Mouse (Mus musculus) hindbrain, embryonic 15.5 days (tissue): ENCODE results near the gene Tns4. TPM values are rescaled to one million over a fixed set of nuclear protein-coding genes. Genes with fewer than 3 reads are reported as not detected.

ENCODE experiments used
- ATAC-seq: fragments of 200-750 bp; cut with Nextera tagmentation; 2 replicates; pipeline ENCODE4 v1.8.0; 2017; ENCODE audit warnings: low read depth, moderate number of reproducible peaks, moderate TSS enrichment; ENCODE audit not compliant: low FRiP score
- H3K27ac ChIP-seq: fragments of 300-500 bp; sonication (generic); replicated peaks from 2 replicates; pipeline ENCODE4 v1.5.1; 2015; ENCODE audit warnings: mild to moderate bottlenecking, inconsistent platforms
- H3K27me3 ChIP-seq: fragments of 300-500 bp; sonication (generic); 2 replicates; pipeline ENCODE4 v1.6.1; 2015; ENCODE audit warnings: control low read depth, inconsistent platforms
- H3K36me3 ChIP-seq: fragments of 300-500 bp; sonication (generic); 2 replicates; pipeline ENCODE4 v1.6.1; 2015; ENCODE audit warnings: control low read depth, inconsistent platforms
- H3K4me1 ChIP-seq: fragments of 300-500 bp; sonication (generic); replicated peaks from 2 replicates; pipeline ENCODE4 v1.6.1; 2015; ENCODE audit warnings: control low read depth, inconsistent platforms
- H3K4me2 ChIP-seq: fragments of 300-500 bp; sonication (generic); 2 replicates; pipeline ENCODE4 v1.6.1; 2015; ENCODE audit warnings: moderate library complexity, mild to moderate bottlenecking, inconsistent platforms
- H3K4me3 ChIP-seq: fragments of 300-500 bp; sonication (generic); 2 replicates; pipeline ENCODE4 v1.5.1; 2015; ENCODE audit warnings: mild to moderate bottlenecking, inconsistent platforms
- H3K9ac ChIP-seq: fragments of 300-500 bp; sonication (generic); 2 replicates; pipeline ENCODE4 v1.6.1; 2015; ENCODE audit warnings: inconsistent platforms
- H3K9me3 ChIP-seq: fragments of 300-500 bp; sonication (generic); 2 replicates; pipeline ENCODE4 v1.6.1; 2016; ENCODE audit warnings: control low read depth, inconsistent platforms
- WGBS: fragments of 180-500 bp; shearing (Covaris S2); methylation state at CpG from one replicate; pipeline ENCODE4 v1.1.7; 2015; 5-methylcytosine and 5-hydroxymethylcytosine counted together
- polyA plus RNA-seq: library from polyadenylated mRNA; unstranded; fragments of >200 nt; fragmentation: Nextera tagmentation; extraction: Ambion mirVana; gene quantifications from 2 replicates; pipeline ENCODE4 v1.2.1, GENCODE M21; 2015

Gene Tns4
- polyA plus RNA-seq, 1 experiment from 2014 or later: 0.08 TPM

DNA sequence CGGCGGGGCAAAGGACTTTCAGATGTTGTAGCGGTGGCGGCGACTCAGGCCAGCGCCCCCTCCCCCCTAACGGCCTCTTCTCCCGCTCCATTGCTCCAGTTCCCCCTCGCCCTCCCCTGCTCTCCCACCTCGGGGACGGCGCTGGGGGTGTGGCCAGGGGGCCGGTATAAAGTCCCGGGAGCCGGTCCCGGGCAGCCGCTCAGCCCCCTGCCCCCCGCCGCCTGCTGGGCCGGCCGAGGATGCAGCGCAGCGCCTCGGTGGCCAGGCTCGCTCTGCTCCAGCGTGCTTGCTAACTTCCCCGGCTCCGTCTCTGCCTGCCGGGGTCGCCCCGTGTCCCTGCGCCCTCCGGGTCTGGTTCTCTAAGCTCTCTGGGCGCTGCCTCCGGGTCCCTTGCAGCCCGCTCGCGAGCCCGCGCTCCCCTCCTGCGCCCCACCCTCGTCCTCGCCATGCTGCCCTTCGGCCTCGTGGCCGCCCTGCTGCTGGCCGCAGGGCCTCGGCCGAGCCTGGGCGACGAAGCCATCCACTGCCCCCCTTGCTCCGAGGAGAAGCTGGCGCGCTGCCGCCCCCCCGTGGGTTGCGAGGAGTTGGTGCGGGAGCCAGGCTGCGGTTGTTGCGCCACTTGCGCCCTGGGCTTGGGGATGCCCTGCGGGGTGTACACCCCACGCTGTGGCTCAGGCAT, 47.9 kb downstream of the Tns4 start, which contains the start of gene Igfbp4:
Gene Igfbp4 (plus strand): TSS at position 194 of the 679 bp plus-strand sequence.
- no peaks in the 10 kb centered on the region for H3K9me3 ChIP-seq
- H3K9ac ChIP-seq: peak within 1 kb of the TSS; percentile 71
- H3K27me3 ChIP-seq: no peaks in the 10 kb centered on the region
- H3K4me2 ChIP-seq: peak within 1 kb of the TSS; percentile 94
- H3K4me3 ChIP-seq: peak within 1 kb of the TSS; percentile 61
- H3K27ac ChIP-seq: peak within 1 kb of the TSS; percentile 77
- under 1% methylated on average over 52 of the region's 63 CpGs for WGBS
- no peaks in the 10 kb centered on the region for H3K36me3 ChIP-seq
- peaks cover 29% of the 10 kb centered on the region for H3K4me1 ChIP-seq
- peak; percentile 66 for ATAC-seq

DNA sequence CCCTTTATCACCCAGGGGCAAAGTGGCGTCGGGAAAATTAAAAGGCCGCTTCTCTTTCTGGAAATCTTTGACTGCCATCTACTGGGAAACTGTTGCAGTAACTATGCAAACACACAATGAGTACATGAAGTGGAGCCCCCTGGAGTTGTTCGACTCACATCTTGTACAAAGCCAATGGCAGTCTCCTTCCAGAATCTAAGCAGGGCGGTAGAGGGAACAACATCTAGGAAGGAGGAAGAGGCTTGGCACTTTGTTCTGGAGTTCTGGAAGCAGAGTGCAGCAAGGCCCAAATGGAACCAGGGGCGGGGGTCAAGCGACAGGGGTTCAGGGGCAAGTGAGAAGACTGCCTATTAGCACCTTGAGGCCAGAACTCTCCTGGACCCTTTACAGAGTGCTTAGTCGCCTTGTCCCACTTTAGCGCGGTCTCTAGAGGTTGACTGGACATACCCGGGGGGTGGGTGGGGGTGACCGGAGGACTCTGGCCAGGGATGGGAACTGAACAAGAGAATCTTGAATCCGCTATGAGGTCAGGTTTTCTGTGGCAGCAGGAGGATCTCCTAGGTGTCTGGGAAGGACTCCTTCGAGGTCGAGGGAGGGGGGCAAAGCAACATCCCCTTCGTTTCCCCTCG, 48.6 kb downstream of the Tns4 start:
- H3K4me3 ChIP-seq: peak overlapping the region; percentile 61
- H3K27ac ChIP-seq: peak overlapping the region; percentile 77
- peak; percentile 9; the same call in 1 of the 2 replicates for ATAC-seq
- 2% methylated on average over 17 of the region's 17 CpGs for WGBS
- peak overlapping the region; percentile 71 for H3K9ac ChIP-seq
- H3K36me3 ChIP-seq: no peaks in the 10 kb centered on the region
- H3K27me3 ChIP-seq: no peaks in the 10 kb centered on the region
- no peaks in the 10 kb centered on the region for H3K9me3 ChIP-seq
- peaks cover 25% of the 10 kb centered on the region for H3K4me1 ChIP-seq
- peak overlapping the region; percentile 94 for H3K4me2 ChIP-seq

DNA sequence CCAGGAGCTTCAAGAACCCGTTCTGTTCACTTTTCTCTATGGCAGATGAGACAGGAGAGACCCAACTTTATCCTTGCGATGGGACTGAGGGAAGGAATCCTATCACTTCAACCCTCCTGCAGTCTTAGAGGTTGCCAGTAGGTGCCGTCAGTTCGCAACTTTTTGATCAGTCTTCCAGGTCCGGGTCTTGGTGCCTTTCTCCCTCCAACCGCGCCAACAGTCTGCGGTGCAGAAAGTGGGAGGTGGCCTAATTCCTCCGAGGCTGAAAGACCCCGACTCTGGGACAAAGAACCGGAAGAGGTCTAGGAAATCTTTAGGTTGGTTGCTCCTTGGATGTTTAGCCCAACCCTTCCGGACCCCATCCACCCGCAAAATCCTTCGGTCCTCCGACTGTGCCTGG, 49.3 kb downstream of the Tns4 start:
- Histone ChIP-seq H3K27me3 (no peaks in the 10 kb centered on the region), H3K9ac (peak overlapping the region; percentile 71), H3K4me3 (peak overlapping the region; percentile 61), H3K9me3 (no peaks in the 10 kb centered on the region), H3K4me2 (peak overlapping the region; percentile 94), H3K27ac (peak overlapping the region; percentile 77), H3K36me3 (no peaks in the 10 kb centered on the region), H3K4me1 (peaks cover 25% of the 10 kb centered on the region)
- peak; percentile 86 for ATAC-seq
- under 1% methylated on average over 15 of the region's 15 CpGs for WGBS

DNA sequence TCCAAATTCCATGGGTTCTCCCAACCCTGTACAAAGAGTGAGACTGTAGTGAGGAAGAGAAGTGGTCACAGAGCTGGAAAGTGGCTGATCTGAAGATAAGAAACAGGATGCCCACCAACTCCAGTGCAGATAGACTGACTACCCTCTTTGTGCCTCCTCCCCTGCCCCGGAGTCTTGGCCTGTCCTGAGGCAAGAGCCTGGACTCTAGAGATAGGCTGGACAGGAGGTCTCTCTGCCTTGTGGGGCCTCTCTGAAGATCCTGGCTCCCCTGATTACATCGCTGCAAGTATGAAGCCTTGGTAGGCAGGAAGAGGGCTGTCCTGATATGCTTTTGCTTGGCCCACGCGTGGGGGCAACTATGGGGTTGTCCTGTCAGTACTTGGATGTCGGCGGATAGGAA, 52.9 kb downstream of the Tns4 start:
- Histone ChIP-seq H3K27ac (no peak overlapping the region), H3K9me3 (no peaks in the 10 kb centered on the region), H3K4me3 (no peak overlapping the region), H3K4me1 (peaks cover 13% of the 10 kb centered on the region), H3K36me3 (no peaks in the 10 kb centered on the region), H3K9ac (no peak overlapping the region), H3K4me2 (no peak overlapping the region), H3K27me3 (no peaks in the 10 kb centered on the region)
- ATAC-seq: no peak
- 89% methylated on average over 6 of the region's 6 CpGs for WGBS

DNA sequence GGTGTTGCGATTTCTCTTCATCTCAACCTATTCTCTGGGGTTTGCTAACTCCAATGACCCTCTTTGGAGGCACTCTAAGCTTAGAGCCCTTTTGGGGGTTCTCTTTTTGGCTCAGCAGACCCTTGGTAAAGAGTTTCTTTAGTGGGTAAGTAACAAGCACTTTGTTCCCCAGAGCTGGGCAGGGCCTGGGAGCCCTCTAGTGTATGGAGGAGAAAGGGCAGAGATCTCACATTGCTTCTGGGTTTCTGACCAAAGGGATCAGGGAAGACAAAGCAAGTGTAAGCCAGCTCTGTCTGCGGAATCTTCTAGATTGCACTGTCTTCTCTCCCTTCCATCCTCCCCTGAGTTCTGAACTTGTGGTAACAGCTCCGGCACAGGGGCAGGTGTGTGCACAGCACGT, 53.8 kb downstream of the Tns4 start:
- H3K4me2 ChIP-seq: no peak overlapping the region
- H3K9ac ChIP-seq: no peak overlapping the region
- no peak overlapping the region for H3K27ac ChIP-seq
- H3K4me3 ChIP-seq: no peak overlapping the region
- H3K36me3 ChIP-seq: no peaks in the 10 kb centered on the region
- no peaks in the 10 kb centered on the region for H3K27me3 ChIP-seq
- WGBS: 70% methylated on average over 4 of the region's 4 CpGs
- H3K4me1 ChIP-seq: peaks cover 5% of the 10 kb centered on the region
- no peak for ATAC-seq
- H3K9me3 ChIP-seq: no peaks in the 10 kb centered on the region

DNA sequence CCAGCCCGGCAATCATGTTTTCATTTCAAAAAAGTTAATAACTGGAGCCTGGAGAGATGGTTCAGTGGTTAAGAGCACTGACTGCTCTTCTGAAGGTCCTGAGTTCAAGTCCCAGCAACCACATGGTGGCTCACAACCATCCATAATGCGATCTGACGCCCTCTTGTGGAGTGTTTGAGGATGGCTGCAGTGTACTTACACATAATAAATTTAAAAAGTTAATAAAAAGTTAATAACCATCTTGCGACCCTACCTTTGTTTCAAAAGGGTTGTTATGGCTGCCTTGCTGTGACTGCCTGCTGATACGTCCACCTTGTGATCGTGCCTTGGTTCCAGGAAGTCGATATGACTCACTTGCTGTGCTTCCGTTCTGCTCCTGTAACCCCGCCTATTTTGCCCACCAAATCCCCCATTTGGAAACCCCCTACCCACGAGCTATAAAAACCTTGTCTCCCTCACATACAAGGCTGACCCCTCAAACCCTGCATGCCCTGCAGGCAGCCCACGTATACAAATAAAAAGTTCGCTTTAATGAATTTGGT, 62.1 kb downstream of the Tns4 start:
- Histone ChIP-seq H3K27ac (no peak overlapping the region), H3K4me2 (no peak overlapping the region), H3K27me3 (no peaks in the 10 kb centered on the region), H3K9me3 (no peaks in the 10 kb centered on the region), H3K4me3 (no peak overlapping the region), H3K4me1 (peaks cover 15% of the 10 kb centered on the region), H3K9ac (no peak overlapping the region), H3K36me3 (no peaks in the 10 kb centered on the region)
- WGBS: 84% methylated on average over 12 of the region's 12 CpGs
- ATAC-seq: no peak

DNA sequence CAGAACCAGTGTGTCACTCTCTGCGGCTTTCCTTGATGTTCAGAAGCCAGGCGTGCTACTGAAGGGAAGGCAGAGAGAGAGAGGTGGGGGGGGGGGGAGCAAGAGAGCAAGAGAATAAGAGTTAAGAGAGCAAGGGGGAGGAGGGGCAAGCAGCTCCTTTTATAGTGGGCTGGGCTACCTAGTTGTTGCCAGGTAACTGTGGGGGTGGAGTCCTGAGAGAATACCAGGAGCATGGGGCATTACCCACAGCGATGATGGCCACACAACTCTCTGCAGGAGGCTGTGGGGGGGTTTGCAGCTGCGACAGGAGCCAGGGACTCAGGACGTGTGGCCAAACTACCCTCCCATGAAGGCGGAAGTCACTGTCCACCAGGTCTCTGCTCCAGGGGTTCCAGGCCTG, 63.2 kb downstream of the Tns4 start:
- Histone ChIP-seq H3K4me3 (no peak overlapping the region), H3K9me3 (no peaks in the 10 kb centered on the region), H3K9ac (no peak overlapping the region), H3K4me2 (no peak overlapping the region), H3K4me1 (peaks cover 15% of the 10 kb centered on the region), H3K27ac (no peak overlapping the region), H3K36me3 (no peaks in the 10 kb centered on the region), H3K27me3 (no peaks in the 10 kb centered on the region)
- WGBS: 80% methylated on average over 6 of the region's 6 CpGs
- no peak for ATAC-seq

DNA sequence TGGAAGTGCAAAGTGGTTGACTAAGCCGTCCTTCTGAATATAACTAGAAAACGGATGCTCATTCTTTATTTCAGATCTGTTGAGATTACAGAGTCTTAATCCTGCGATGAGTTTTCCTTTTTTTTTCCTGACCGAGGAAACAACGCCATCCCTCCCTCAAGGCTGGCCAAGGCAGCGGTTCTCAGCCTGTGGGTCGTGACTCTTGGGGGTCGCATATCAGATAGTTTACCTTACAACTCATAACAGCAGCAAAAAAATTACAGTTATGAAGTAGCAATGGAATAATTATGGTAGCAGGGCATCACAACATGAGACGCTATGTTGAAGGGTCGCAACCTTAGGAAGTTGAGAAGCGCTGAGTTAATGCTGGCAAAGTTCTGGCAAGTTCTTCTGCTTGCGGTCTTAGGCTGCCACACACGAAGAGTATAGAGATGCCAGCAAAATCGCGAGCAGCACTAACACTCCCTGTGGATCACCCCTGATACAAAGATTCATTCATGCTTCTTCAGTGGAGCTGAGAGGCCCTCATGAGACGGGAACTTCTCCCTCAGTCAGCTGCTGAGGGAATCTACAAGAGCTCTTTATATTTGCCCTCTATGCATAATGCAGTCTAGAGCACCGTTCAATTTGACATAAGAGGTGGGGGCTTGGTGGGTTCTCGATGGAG, 64.5 kb downstream of the Tns4 start:
- 43% methylated on average over 18 of the region's 18 CpGs for WGBS
- peak overlapping the region; percentile 25 for H3K27ac ChIP-seq
- peak overlapping the region; percentile 62 for H3K4me2 ChIP-seq
- H3K36me3 ChIP-seq: no peaks in the 10 kb centered on the region
- H3K9ac ChIP-seq: no peak overlapping the region
- peaks cover 15% of the 10 kb centered on the region for H3K4me1 ChIP-seq
- H3K4me3 ChIP-seq: peak overlapping the region; percentile 54
- H3K9me3 ChIP-seq: no peaks in the 10 kb centered on the region
- ATAC-seq: peak; percentile 40; the same call in 1 of the 2 replicates
- no peaks in the 10 kb centered on the region for H3K27me3 ChIP-seq

DNA sequence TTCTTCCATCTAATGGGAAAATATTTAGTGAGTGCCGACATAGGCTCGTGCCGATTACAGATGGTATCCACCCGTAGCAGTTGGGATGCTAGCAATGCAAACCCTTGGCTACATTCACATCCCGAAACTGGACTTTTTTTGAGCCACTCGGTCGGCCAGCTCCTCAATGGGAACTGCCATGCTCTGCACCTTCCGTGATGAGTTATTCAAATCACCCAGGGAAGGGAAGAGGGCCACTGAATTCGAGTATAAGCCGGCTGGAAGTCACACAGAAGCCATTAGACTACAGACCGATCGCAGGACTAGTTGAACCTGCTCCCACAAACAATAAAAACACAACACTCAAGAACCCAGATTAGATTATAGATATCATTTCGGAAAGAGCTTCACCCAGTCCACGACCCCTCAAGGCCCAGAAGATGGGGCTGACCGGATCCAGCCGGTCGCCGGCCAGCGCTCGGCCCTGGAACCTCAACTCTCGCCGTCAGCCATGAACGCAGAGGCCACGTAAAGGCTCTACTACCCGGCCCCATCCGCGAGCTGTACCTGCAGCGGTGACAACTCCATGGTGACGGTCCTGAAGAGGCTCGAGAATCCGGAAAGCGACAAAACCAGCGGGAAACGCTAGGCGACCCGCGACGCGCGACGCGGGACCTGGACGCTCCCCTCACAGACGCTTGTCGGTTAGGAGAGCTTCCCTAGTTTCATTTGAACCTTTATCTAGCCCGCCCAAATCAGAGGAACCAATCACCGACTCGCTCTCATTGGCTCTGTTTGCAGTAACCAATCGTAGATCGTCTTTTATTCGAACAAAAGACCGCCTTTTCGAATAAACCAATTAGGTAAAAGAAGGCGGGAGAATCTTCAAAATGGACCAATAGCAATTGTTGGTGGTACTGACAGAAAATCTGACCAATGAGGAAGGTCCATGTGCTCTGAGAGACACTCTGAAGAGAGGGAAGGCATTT, 65.3 kb downstream of the Tns4 start, which contains the start of gene Top2a:
Gene Top2a (minus strand): TSS at position 690 of the 968 bp plus-strand sequence.
- under 1% methylated on average over 54 of the region's 54 CpGs for WGBS
- peaks cover 15% of the 10 kb centered on the region for H3K4me1 ChIP-seq
- H3K4me3 ChIP-seq: peak within 1 kb of the TSS; percentile 54
- H3K36me3 ChIP-seq: no peaks in the 10 kb centered on the region
- H3K27ac ChIP-seq: peak within 1 kb of the TSS; percentile 25
- H3K9ac ChIP-seq: peak within 1 kb of the TSS; percentile 14; the same call in 1 of the 2 replicates
- no peaks in the 10 kb centered on the region for H3K27me3 ChIP-seq
- H3K4me2 ChIP-seq: peak within 1 kb of the TSS; percentile 62
- ATAC-seq: peak; percentile 97
- no peaks in the 10 kb centered on the region for H3K9me3 ChIP-seq

DNA sequence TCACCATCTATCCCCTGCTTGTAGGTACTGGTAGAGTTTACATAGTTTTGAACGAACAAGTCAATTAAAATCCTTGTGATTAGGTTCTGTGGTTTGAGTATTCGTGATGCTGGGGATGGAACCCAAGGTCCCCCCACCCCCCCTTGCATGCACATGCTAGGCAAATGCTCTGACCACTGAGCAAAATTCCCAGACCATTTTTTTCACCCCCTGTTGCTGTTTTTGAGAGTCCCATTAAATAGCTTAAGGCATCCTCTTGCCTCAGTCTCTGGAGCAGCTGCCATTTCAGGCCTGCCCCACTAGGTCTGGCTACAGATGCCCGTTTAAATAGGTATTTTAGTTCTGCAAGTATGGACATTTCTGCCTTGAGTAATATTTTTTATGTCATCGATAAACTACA, 66.0 kb downstream of the Tns4 start:
- no peak for ATAC-seq
- Histone ChIP-seq H3K9me3 (no peaks in the 10 kb centered on the region), H3K4me3 (peak overlapping the region; percentile 54), H3K9ac (0 out of 2 replicates have a peak overlapping the region, but pooled peaks have one; percentile 14), H3K4me1 (peaks cover 15% of the 10 kb centered on the region), H3K36me3 (no peaks in the 10 kb centered on the region), H3K4me2 (peak overlapping the region; percentile 62), H3K27me3 (no peaks in the 10 kb centered on the region), H3K27ac (no peak overlapping the region)
- WGBS: 12% methylated on average over 4 of the region's 4 CpGs

DNA sequence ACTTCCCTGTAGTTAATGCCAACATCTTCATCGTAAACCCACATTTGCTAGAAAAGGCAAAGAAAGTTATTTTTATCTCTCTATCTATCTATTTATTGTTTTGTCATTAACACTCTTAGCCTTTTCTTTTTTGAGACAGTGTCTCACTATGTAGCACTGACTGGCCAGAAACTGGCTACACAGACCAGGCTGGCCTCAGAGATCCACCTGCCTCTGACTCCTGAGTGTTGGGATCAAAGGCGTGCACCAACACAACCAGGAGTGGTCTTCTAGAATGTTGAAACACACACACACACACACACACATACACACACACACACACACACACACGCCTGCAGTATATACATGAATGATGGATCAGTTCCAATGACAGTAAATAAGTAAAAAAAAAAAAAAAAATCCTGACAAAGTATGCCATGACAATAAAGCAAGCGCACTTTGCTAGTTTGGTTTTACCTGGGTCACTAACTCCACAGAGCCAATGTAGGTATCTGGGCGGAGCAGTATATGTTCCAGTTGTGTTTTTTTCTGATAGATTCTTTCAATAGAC, 66.6 kb downstream of the Tns4 start:
- Histone ChIP-seq H3K9ac (no peak overlapping the region), H3K36me3 (no peaks in the 10 kb centered on the region), H3K27me3 (no peaks in the 10 kb centered on the region), H3K4me1 (peaks cover 15% of the 10 kb centered on the region), H3K4me3 (peak overlapping the region; percentile 54; the same call in 1 of the 2 replicates), H3K9me3 (no peaks in the 10 kb centered on the region), H3K27ac (no peak overlapping the region), H3K4me2 (peak overlapping the region; percentile 62)
- WGBS: 81% methylated on average over 5 of the region's 5 CpGs
- ATAC-seq: no peak
